Mouse (Mus musculus) heart, postnatal 0 days (tissue): Measurements from ENCODE around the gene Pepd. TPM values are rescaled to one million over a fixed set of nuclear protein-coding genes. Genes with fewer than 3 reads are reported as not detected.

Experiments used
- ATAC-seq: fragments of 200-750 bp; cut with Nextera tagmentation; 2 replicates; pipeline ENCODE4 v1.8.0; 2017; ENCODE audit warnings: low read depth, moderate number of reproducible peaks, moderate library complexity; ENCODE audit not compliant: insufficient read depth
- DNase-seq: peaks from one replicate; pipeline ENCODE4 v3.0.0-alpha.2; 2016; ENCODE audit warnings: low spot score
- H3K27ac ChIP-seq: fragments of 300-500 bp; sonication (generic); 2 replicates; pipeline ENCODE4 v1.5.1; 2014; ENCODE audit warnings: low read depth, mild to moderate bottlenecking
- H3K27me3 ChIP-seq: fragments of 300-500 bp; sonication (generic); 2 replicates; pipeline ENCODE4 v1.6.1; 2014; ENCODE audit warnings: low read length, mixed read lengths; ENCODE audit not compliant: control insufficient read depth, insufficient read depth
- H3K36me3 ChIP-seq: fragments of 300-500 bp; sonication (generic); replicated peaks from 2 replicates; pipeline ENCODE4 v1.6.1; 2014; ENCODE audit warnings: low read length, mixed read lengths; ENCODE audit not compliant: control insufficient read depth, insufficient read depth
- H3K4me1 ChIP-seq: fragments of 300-500 bp; sonication (generic); 2 replicates; pipeline ENCODE4 v1.6.1; 2014; ENCODE audit warnings: antibody characterized with exemption; ENCODE audit not compliant: control insufficient read depth, insufficient read depth
- H3K4me2 ChIP-seq: fragments of 300-500 bp; sonication (generic); 2 replicates; pipeline ENCODE4 v1.6.1; 2014; ENCODE audit warnings: low read depth, mild to moderate bottlenecking, low read length, moderate library complexity
- H3K4me3 ChIP-seq: fragments of 300-500 bp; sonication (generic); 2 replicates; pipeline ENCODE4 v1.5.1; 2014; ENCODE audit warnings: low read depth, low read length
- H3K9ac ChIP-seq: fragments of 300-500 bp; sonication (generic); replicated peaks from 2 replicates; pipeline ENCODE4 v1.6.1; 2014; ENCODE audit warnings: low read depth, low read length, mixed read lengths
- H3K9me3 ChIP-seq: fragments of 300-500 bp; sonication (generic); replicated peaks from 2 replicates; pipeline ENCODE4 v1.6.1; 2016; ENCODE audit warnings: low read length; ENCODE audit not compliant: control insufficient read depth
- CTCF ChIP-seq: IDR thresholded peaks from 2 replicates; pipeline ENCODE4 v1.5.1; 2016; ENCODE audit warnings: antibody characterized with exemption, control low read depth, low read depth
- EP300 ChIP-seq: IDR thresholded peaks from 2 replicates; pipeline ENCODE4 v1.6.1; 2016; ENCODE audit warnings: antibody characterized with exemption, low read depth
- WGBS: fragments of 180-500 bp; shearing (Covaris S2); extraction: QIAGEN DNeasy Blood & Tissue Kit; methylation state at CpG from one replicate; pipeline ENCODE4 v1.1.7; 2014; 5-methylcytosine and 5-hydroxymethylcytosine counted together
- polyA plus RNA-seq: library from polyadenylated mRNA; unstranded; fragments of >200 nt; fragmentation: Nextera tagmentation; extraction: Ambion mirVana; gene quantifications from 2 replicates; pipeline ENCODE4 v1.2.1, GENCODE M21; 2015
- total RNA-seq: library from RNA; depleted of rRNA; stranded (reverse); fragments of >200 nt; gene quantifications from 2 replicates; pipeline ENCODE4 v1.2.3, GENCODE M21; 2014; ENCODE audit warnings: low replicate concordance

The Pepd gene
- total and polyA plus RNA-seq, 2 experiments from 2014 or later = 37.1 to 43.0 TPM

DNA sequence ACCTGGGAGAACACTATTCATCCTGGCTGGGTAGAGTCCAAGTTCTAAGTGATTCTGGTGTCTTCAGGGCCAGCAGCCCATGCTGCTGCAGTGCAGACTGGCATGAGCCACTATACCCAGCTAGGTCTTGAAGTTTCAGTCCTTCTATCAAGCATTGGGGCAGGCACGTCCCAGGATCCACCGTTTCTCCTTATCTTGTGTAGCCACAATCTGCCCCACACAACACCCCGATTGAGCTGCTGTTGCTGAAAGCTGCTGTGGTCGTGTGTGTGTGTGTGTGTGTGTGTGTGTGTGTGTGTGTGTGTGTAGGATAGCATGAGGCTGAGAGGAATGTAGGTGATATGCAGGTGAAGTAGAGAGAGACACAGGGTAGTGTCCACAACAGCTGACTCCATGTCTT is 123.4 kb downstream of the Pepd start:
- Histone ChIP-seq H3K36me3 (peaks cover 8% of the 10 kb centered on the region; the same call in 1 of the 2 replicates), H3K27ac (peak overlapping the region; percentile 32; the same call in 1 of the 2 replicates)
- no peak for ATAC-seq

GRCm38 (mm10) chr7:35036266-35036731 is 124.1 kb downstream of the Pepd start:
- DNase-seq = no peak

More for the DNA sequence above, 123.4 kb downstream of the Pepd start:
- Histone ChIP-seq H3K4me1 (peaks cover 8% of the 10 kb centered on the region), H3K9me3 (no peaks in the 10 kb centered on the region), H3K4me3 (no peak overlapping the region), H3K4me2 (no peak overlapping the region), H3K27me3 (no peaks in the 10 kb centered on the region), H3K9ac (no peak overlapping the region)
- TF ChIP-seq EP300 (no peak), CTCF (no peak)
- no peak for DNase-seq
- WGBS = 53% methylated on average over 4 of the region's 4 CpGs

GRCm38 (mm10) chr7:35037408-35037807 is 125.2 kb downstream of the Pepd start:
- no peak for TF ChIP-seq CTCF
- no peak for TF ChIP-seq EP300
- no peak overlapping the region for H3K4me3 ChIP-seq
- no peak overlapping the region for H3K27ac ChIP-seq
- H3K9me3 ChIP-seq = no peaks in the 10 kb centered on the region
- no peaks in the 10 kb centered on the region; the same call in 1 of the 2 replicates for H3K36me3 ChIP-seq
- no peak overlapping the region for H3K4me2 ChIP-seq
- no peak for DNase-seq
- WGBS = 72% methylated on average over 6 of the region's 6 CpGs
- peaks cover 8% of the 10 kb centered on the region for H3K4me1 ChIP-seq
- ATAC-seq = no peak
- H3K27me3 ChIP-seq = no peaks in the 10 kb centered on the region
- no peak overlapping the region for H3K9ac ChIP-seq

More at GRCm38 (mm10) chr7:35036266-35036731, 124.1 kb downstream of the Pepd start:
- Histone ChIP-seq H3K9me3 (no peaks in the 10 kb centered on the region), H3K4me1 (peaks cover 8% of the 10 kb centered on the region), H3K27ac (peak overlapping the region; percentile 32), H3K9ac (no peak overlapping the region), H3K36me3 (peaks cover 7% of the 10 kb centered on the region; the same call in 1 of the 2 replicates), H3K4me3 (no peak overlapping the region), H3K4me2 (no peak overlapping the region), H3K27me3 (no peaks in the 10 kb centered on the region)
- 41% methylated on average over 5 of the region's 5 CpGs for WGBS
- no peak for TF ChIP-seq CTCF
- no peak for TF ChIP-seq EP300
- ATAC-seq = peak; percentile 65

DNA sequence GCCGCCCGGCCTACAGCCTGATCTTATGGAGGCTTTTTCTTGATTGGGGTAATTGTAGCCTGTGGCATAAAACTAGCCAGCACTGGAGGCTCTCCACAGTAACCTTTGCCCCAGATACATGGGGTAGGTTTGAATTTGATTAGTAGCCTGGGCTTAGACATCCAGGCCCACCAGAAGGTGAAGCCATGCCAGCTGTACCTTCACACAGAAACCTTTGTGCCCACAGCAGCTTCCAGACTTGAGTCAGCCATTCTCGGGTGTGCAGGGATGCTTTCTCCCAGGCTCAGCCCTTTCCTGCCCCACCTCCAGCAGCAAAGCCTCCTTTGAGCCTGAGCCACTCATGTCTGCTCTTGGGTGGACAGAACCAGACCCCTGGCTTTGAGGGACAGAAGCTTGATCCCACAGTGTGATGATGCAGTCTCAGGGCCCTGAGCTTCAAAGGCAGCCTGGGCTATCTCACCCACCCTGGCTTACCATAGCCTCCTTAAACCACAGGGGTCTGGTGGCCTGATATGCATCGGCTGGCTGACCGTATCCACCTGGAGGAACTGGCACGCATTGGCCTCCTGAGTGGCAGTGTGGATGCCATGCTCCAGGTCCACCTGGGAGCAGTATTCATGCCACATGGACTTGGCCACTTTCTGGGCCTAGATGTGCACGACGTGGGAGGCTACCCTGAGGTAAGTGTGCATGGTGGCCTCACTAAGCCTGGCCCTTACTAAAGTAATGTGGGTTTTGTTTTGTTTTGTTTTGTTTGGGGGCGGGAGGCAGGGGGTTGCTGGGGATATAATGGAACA is 128.2 kb downstream of the Pepd start:
- Histone ChIP-seq H3K27me3 (no peaks in the 10 kb centered on the region), H3K4me3 (no peak overlapping the region), H3K4me2 (no peak overlapping the region), H3K9me3 (no peaks in the 10 kb centered on the region), H3K36me3 (peaks cover 23% of the 10 kb centered on the region), H3K4me1 (peaks cover 5% of the 10 kb centered on the region), H3K27ac (no peak overlapping the region), H3K9ac (no peak overlapping the region)
- TF ChIP-seq EP300 (no peak), CTCF (no peak)
- ATAC-seq (no peak), DNase-seq (no peak)
- WGBS = 82% methylated on average over 9 of the region's 9 CpGs

- TF ChIP-seq CTCF (no peak), EP300 (no peak)
- Histone ChIP-seq H3K4me3 (no peak overlapping the region), H3K4me1 (no peaks in the 10 kb centered on the region), H3K4me2 (no peak overlapping the region), H3K36me3 (peaks cover 35% of the 10 kb centered on the region), H3K27ac (no peak overlapping the region), H3K27me3 (no peaks in the 10 kb centered on the region), H3K9me3 (no peaks in the 10 kb centered on the region), H3K9ac (no peak overlapping the region)
- ATAC-seq (no peak), DNase-seq (no peak)
- 63% methylated on average over 2 of the region's 2 CpGs for WGBS
These were observed 129.4 kb downstream of the Pepd start for GRCm38 (mm10) chr7:35041286-35042208.
